Mouse (Mus musculus) heart, adult 2 months (tissue): ENCODE results near the gene Hist1h3d.

Source experiments
- EP300 ChIP-seq: fragments of 200-500 bp; IDR thresholded peaks from 2 replicates; pipeline ENCODE4 v1.6.1; 2011; ENCODE audit warnings: low read depth, low read length, control low read depth; ENCODE audit not compliant: insufficient read depth
- POLR2A ChIP-seq: fragments of 200-500 bp; IDR thresholded peaks from 2 replicates; pipeline ENCODE4 v1.6.1; 2011; ENCODE audit warnings: mild to moderate bottlenecking, low read depth, low read length, control low read depth; ENCODE audit not compliant: insufficient read depth

DNA sequence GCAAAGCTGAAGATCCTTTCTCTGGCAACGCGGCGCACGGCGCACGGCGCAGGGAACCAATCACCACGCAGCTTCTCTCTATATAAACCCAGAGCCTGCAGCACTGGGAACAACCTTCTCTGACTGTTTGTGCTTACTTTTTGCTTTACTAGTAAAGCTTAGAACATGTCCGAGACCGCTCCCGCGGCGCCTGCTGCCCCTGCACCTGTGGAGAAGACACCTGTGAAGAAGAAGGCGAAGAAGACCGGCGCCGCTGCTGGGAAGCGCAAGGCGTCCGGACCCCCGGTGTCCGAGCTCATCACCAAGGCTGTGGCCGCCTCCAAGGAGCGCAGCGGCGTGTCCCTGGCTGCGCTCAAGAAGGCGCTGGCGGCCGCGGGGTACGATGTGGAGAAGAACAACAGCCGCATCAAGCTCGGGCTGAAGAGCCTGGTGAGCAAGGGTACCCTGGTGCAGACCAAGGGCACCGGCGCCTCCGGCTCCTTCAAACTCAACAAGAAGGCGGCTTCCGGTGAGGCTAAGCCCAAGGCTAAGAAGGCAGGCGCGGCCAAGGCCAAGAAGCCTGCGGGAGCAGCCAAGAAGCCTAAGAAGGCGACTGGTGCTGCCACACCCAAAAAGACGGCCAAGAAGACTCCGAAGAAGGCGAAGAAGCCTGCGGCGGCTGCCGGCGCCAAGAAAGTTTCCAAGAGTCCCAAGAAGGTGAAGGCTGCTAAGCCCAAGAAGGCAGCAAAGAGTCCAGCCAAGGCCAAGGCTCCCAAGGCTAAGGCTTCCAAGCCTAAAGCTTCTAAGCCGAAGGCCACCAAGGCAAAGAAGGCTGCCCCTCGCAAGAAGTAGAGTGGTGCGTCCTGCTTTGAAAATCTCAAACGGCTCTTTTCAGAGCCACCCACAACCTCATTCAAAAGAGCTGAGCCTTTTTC is 20.4 kb upstream of the Hist1h3d start:
- TF ChIP-seq EP300 (0 out of 2 replicates have a peak, but pooled peaks have one; percentile 50), POLR2A (peak; percentile 94)
